ENCODE assay signal across 8 mouse cellular contexts in the genomic region with DNA sequence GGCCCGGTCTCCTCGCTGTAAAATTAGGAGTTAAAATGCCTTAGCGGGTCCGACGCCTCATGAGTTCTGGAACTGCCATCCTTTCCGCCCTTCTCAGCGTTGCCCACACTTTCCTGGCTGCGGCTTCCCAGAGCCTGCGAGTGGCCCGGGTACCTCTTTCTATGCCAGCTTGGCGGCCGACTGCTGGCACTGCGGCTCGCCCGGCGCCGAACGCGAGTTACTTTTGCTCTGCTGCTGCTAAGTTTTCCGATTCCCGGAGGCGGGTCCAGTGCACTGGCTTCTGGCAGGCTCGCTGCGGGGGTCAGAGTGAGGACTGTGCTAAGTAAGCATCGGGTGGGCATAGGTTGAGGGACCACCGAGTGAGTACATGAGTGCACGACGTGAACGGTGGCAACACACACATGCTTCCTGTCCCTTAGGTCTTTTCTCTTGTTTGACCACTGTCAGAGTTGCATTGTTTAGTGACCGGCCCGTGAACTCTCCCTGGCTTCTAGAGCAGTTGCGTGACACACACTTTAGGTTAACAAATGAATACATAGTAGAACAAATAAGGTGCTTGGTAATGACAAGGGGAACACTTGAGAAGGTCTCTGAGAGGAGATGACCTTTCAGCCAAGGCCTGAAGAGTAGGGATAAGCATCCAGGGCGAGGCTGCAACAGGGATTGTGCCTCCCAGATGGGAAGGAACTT. TPM values are rescaled to one million over a fixed set of nuclear protein-coding genes. Genes with fewer than 3 reads are reported as not detected.
DNase-seq lines count a peak whose midpoint lies in the region; ATAC-seq and TF ChIP-seq lines count a peak whose summit lies in the region.

No protein-coding gene starts in this region.

- intact Hi-C loops in heart, adult 2 months (cut with DNase I): loop anchor here (2.0 to 5.0 kb wide), 3 partner anchors 95 to 228 kb away; partner anchors contain the start of gene Ssbp3

- TF ChIP-seq POLR2A in heart, adult 2 months (IDR thresholded peaks at IDR 0.05; ENCODE audit: insufficient read depth, low read depth, low read length): no peak

- peak; percentile 25 for ATAC-seq in erythroblast, adult 5-6 weeks (replicated peaks; ENCODE audit: low FRiP score, poor library complexity, severe bottlenecking)
- peak; percentile 77 for ATAC-seq in hindbrain, embryonic 15.5 days (ENCODE audit: low FRiP score, low read depth)
- ATAC-seq in liver, embryonic 16.5 days (ENCODE audit: low read depth): peak; percentile 7
- peak; percentile 48 for ATAC-seq in neural tube, embryonic 13.5 days (ENCODE audit: low read depth)

- no peaks in the 10 kb centered on the region for H3K4me1 ChIP-seq in heart, adult 2 months (ENCODE audit: control insufficient read depth, insufficient read depth, low read length)
- H3K4me1 ChIP-seq in ES-E14 (ENCODE audit: control insufficient read depth in 2 of 2, insufficient read depth in 2 of 2, low read length in 2 of 2, poor library complexity in 1 of 2): peaks cover 2 to 4% of the 10 kb centered on the region in 2 experiments; a peak in 2 of 4 replicates
- H3K4me1 ChIP-seq in hindbrain, embryonic 15.5 days (replicated peaks): peaks cover 18% of the 10 kb centered on the region
- peaks cover 18% of the 10 kb centered on the region for H3K4me1 ChIP-seq in liver, embryonic 16.5 days (ENCODE audit: control insufficient read depth, low read depth, low read length)
- peaks cover 20% of the 10 kb centered on the region for H3K4me1 ChIP-seq in neural tube, embryonic 13.5 days (replicated peaks)

- H3K4me2 ChIP-seq in hindbrain, embryonic 15.5 days: peak overlapping the region; percentile 98
- H3K4me2 ChIP-seq in liver, embryonic 16.5 days (ENCODE audit: low read depth, low read length): peak overlapping the region; percentile 86
- H3K4me2 ChIP-seq in neural tube, embryonic 13.5 days: peak overlapping the region; percentile 98

- H3K9me3 ChIP-seq in ES-E14 (ENCODE audit: control insufficient read depth, insufficient read depth, low read depth, low read length): no peaks in the 10 kb centered on the region
- H3K9me3 ChIP-seq in hindbrain, embryonic 15.5 days: no peaks in the 10 kb centered on the region
- no peaks in the 10 kb centered on the region for H3K9me3 ChIP-seq in liver, embryonic 16.5 days (replicated peaks; ENCODE audit: control insufficient read depth, low read length)
- H3K9me3 ChIP-seq in neural tube, embryonic 13.5 days: no peaks in the 10 kb centered on the region

- H3K4me3 ChIP-seq in heart, adult 2 months: peak overlapping the region; percentile 61
- H3K4me3 ChIP-seq in ES-E14 (ENCODE audit: insufficient read depth in 1 of 2, low read depth in 1 of 2, low read length in 2 of 2, poor library complexity in 1 of 2, severe bottlenecking in 1 of 2): peak overlapping the region; percentile 80 to 99
- H3K4me3 ChIP-seq in hindbrain, embryonic 15.5 days: peak overlapping the region; percentile 79
- H3K4me3 ChIP-seq in liver, embryonic 16.5 days (ENCODE audit: low read depth, low read length): peak overlapping the region; percentile 88
- H3K4me3 ChIP-seq in neural tube, embryonic 13.5 days: peak overlapping the region; percentile 70

- no peaks in the 10 kb centered on the region for H3K79me2 ChIP-seq in heart, adult 2 months (replicated peaks; ENCODE audit: control insufficient read depth, insufficient read depth, low read length)

- TF ChIP-seq EP300 in heart, adult 2 months (IDR thresholded peaks at IDR 0.05; ENCODE audit: insufficient read depth, low read depth, low read length): no peak

- 4% methylated on average over 33 of the region's 33 CpGs for WGBS in heart, adult 2 months
- 2% methylated on average over 33 of the region's 33 CpGs for WGBS in hindbrain, embryonic 15.5 days
- 3% methylated on average over 33 of the region's 33 CpGs for WGBS in liver, embryonic 16.5 days (ENCODE audit: insufficient replicate concordance)
- 3% methylated on average over 33 of the region's 33 CpGs for WGBS in neural tube, embryonic 13.5 days

- peak overlapping the region; percentile 75 for H3K9ac ChIP-seq in heart, adult 2 months (ENCODE audit: low read depth, low read length)
- H3K9ac ChIP-seq in ES-E14 (ENCODE audit: insufficient read depth, low read depth, low read length, poor library complexity, severe bottlenecking): peak overlapping the region; percentile 85
- peak overlapping the region; percentile 53 for H3K9ac ChIP-seq in hindbrain, embryonic 15.5 days
- H3K9ac ChIP-seq in liver, embryonic 16.5 days (ENCODE audit: low read depth, low read length): peak overlapping the region; percentile 68
- peak overlapping the region; percentile 85 for H3K9ac ChIP-seq in neural tube, embryonic 13.5 days

- no peak for DNase-seq in heart, adult 2 months
- no peak for DNase-seq in heart, adult 18-20 months
- DNase-seq in ES-E14 (ENCODE audit: low read depth, low spot score): peak; percentile 19
- DNase-seq in B cell, adult 2 months: no peak

- H3K36me3 ChIP-seq in heart, adult 2 months (ENCODE audit: control insufficient read depth, insufficient read depth, low read length): no peaks in the 10 kb centered on the region
- peaks cover 15% of the 10 kb centered on the region for H3K36me3 ChIP-seq in ES-E14 (ENCODE audit: control insufficient read depth, insufficient read depth, low read length, poor library complexity, severe bottlenecking)
- H3K36me3 ChIP-seq in hindbrain, embryonic 15.5 days: peaks cover 17% of the 10 kb centered on the region; the same call in 1 of the 2 replicates
- H3K36me3 ChIP-seq in liver, embryonic 16.5 days (ENCODE audit: control insufficient read depth, insufficient read depth): peaks cover 4% of the 10 kb centered on the region; the same call in 1 of the 2 replicates
- peaks cover 24% of the 10 kb centered on the region for H3K36me3 ChIP-seq in neural tube, embryonic 13.5 days

- TF ChIP-seq CTCF in heart, adult 2 months (IDR thresholded peaks at IDR 0.05): 0 out of 2 replicates have a peak, but pooled peaks have one; percentile 6

- no peaks in the 10 kb centered on the region for H3K27me3 ChIP-seq in heart, adult 2 months (ENCODE audit: control insufficient read depth, insufficient read depth, low read length)
- H3K27me3 ChIP-seq in hindbrain, embryonic 15.5 days: no peaks in the 10 kb centered on the region
- no peaks in the 10 kb centered on the region for H3K27me3 ChIP-seq in liver, embryonic 16.5 days (ENCODE audit: control insufficient read depth, insufficient read depth, low read depth, low read length)
- H3K27me3 ChIP-seq in neural tube, embryonic 13.5 days: no peaks in the 10 kb centered on the region

- H3K27ac ChIP-seq in heart, adult 2 months: peak overlapping the region; percentile 62
- H3K27ac ChIP-seq in ES-E14 (ENCODE audit: insufficient read depth, low read depth, low read length, poor library complexity, severe bottlenecking): no peak overlapping the region
- H3K27ac ChIP-seq in hindbrain, embryonic 15.5 days (replicated peaks): peak overlapping the region; percentile 35
- H3K27ac ChIP-seq in liver, embryonic 16.5 days (ENCODE audit: low read length): no peak overlapping the region
- peak overlapping the region; percentile 42; the same call in 1 of the 2 replicates for H3K27ac ChIP-seq in neural tube, embryonic 13.5 days (replicated peaks)

- in situ Hi-C loops in ES-E14 (cut with MboI; ENCODE audit: low sequenced_read_pairs in 2 of 2, unreplicated experiment in 2 of 2): no loop called here

TF ChIP-seq in ES-E14, 5 proteins besides CTCF, POLR2A, EP300 and RAD21:
- TF ChIP-seq CHD2 (IDR thresholded peaks at IDR 0.05; ENCODE audit: low read depth, low read length) (no peak), ZC3H11A (IDR thresholded peaks at IDR 0.05; ENCODE audit: borderline replicate concordance, low read depth, low read length) (no peak), MAFK (IDR thresholded peaks at IDR 0.05; ENCODE audit: insufficient read depth, low read depth, low read length) (no peak), ZNF384 (IDR thresholded peaks at IDR 0.05; ENCODE audit: low read depth, low read length) (no peak), HCFC1 (IDR thresholded peaks at IDR 0.05; ENCODE audit: borderline replicate concordance, insufficient read depth, low read length) (no peak)

RNA-seq across cellular contexts. Expression of gene Cyb5rl, which starts 0.5 kb away (rescaled TPM):
- 10 to 100 TPM; 21.9 to 25.9 TPM for total RNA-seq in heart, adult 2 months (2021)
- polyA plus RNA-seq in heart, adult 2 months (2012; rRNA removed): 12.6 and 15.4 TPM in 2 replicates
- 10 to 100 TPM; 25.7 to 26.1 TPM for total RNA-seq in heart, adult 18-20 months (2021)
- total RNA-seq in ES-E14 (2012; rRNA removed): 8.8 and 9.3 TPM in 2 replicates
- total RNA-seq in erythroblast, adult 5-6 weeks (2015; ENCODE audit: low replicate concordance): 0.63 TPM in 1 of 2 replicates, not detected in the other
- total RNA-seq in erythroblast, adult 5-6 weeks (2017; ENCODE audit: low replicate concordance): 0.28 and 0.34 TPM in 2 replicates
- 3.6 and 4.6 TPM in 2 replicates for polyA plus RNA-seq in hindbrain, embryonic 15.5 days (2015; fragmentation: Nextera tagmentation; extraction: Ambion mirVana)
- 1.3 and 1.8 TPM in 2 replicates for polyA plus RNA-seq in liver, embryonic 16.5 days (2015; fragmentation: Nextera tagmentation; extraction: Ambion mirVana)
- polyA plus RNA-seq in neural tube, embryonic 13.5 days (2015; fragmentation: Nextera tagmentation; extraction: Ambion mirVana): 4.5 and 6.9 TPM in 2 replicates

RNA-seq across cellular contexts. Expression of gene Mrpl37, which starts 0.6 kb away (rescaled TPM):
- 100 to 1,000 TPM in 1 of 2 experiments, 10 to 100 TPM in 1; 96.3 to 103 TPM for total RNA-seq in heart, adult 2 months (2021)
- 113 and 180 TPM in 2 replicates for polyA plus RNA-seq in heart, adult 2 months (2012; rRNA removed)
- 100 to 1,000 TPM in 1 of 2 experiments, 10 to 100 TPM in 1; 96.0 to 102 TPM for total RNA-seq in heart, adult 18-20 months (2021)
- total RNA-seq in ES-E14 (2012; rRNA removed): 59.2 and 60.1 TPM in 2 replicates
- 20.9 and 25.0 TPM in 2 replicates for total RNA-seq in erythroblast, adult 5-6 weeks (2015; ENCODE audit: low replicate concordance)
- total RNA-seq in erythroblast, adult 5-6 weeks (2017; ENCODE audit: low replicate concordance): 5.4 and 17.2 TPM in 2 replicates
- 83.6 and 85.2 TPM in 2 replicates for polyA plus RNA-seq in hindbrain, embryonic 15.5 days (2015; fragmentation: Nextera tagmentation; extraction: Ambion mirVana)
- 45.5 and 47.7 TPM in 2 replicates for polyA plus RNA-seq in liver, embryonic 16.5 days (2015; fragmentation: Nextera tagmentation; extraction: Ambion mirVana)
- 76.9 and 80.9 TPM in 2 replicates for polyA plus RNA-seq in neural tube, embryonic 13.5 days (2015; fragmentation: Nextera tagmentation; extraction: Ambion mirVana)

RNA-seq across cellular contexts. Expression of gene Cdcp2, which starts 29.4 kb away (rescaled TPM):
- total RNA-seq in heart, adult 2 months (2021): not detected
- not detected in 2 replicates for polyA plus RNA-seq in heart, adult 2 months (2012; rRNA removed)
- total RNA-seq in heart, adult 18-20 months (2021): not detected
- 0.09 and 0.32 TPM in 2 replicates for total RNA-seq in ES-E14 (2012; rRNA removed)
- total RNA-seq in erythroblast, adult 5-6 weeks (2015; ENCODE audit: low replicate concordance): 0.42 TPM in 1 of 2 replicates, not detected in the other
- not detected in 2 replicates for total RNA-seq in erythroblast, adult 5-6 weeks (2017; ENCODE audit: low replicate concordance)
- polyA plus RNA-seq in hindbrain, embryonic 15.5 days (2015; fragmentation: Nextera tagmentation; extraction: Ambion mirVana): 0.16 TPM in 1 of 2 replicates, not detected in the other
- polyA plus RNA-seq in liver, embryonic 16.5 days (2015; fragmentation: Nextera tagmentation; extraction: Ambion mirVana): not detected in 2 replicates
- polyA plus RNA-seq in neural tube, embryonic 13.5 days (2015; fragmentation: Nextera tagmentation; extraction: Ambion mirVana): not detected in 2 replicates

Comparison
In these comparisons a context has a peak if more than half of its experiments do, and no peak if none do; other contexts are left out.
1. H3K27ac ChIP-seq: peak in heart, adult 2 months (single experiment), hindbrain, embryonic 15.5 days (single experiment) and neural tube, embryonic 13.5 days (single experiment); none in ES-E14 (single experiment) and liver, embryonic 16.5 days (single experiment).
2. ATAC-seq: peak in every context shown above with its lines; median percentile 77 in hindbrain, embryonic 15.5 days; 48 in neural tube, embryonic 13.5 days; 25 in erythroblast, adult 5-6 weeks; 7 in liver, embryonic 16.5 days.
3. Peak in every context shown above with its lines, with median percentiles within 50 percentile points of each other: H3K4me3 ChIP-seq, H3K9ac ChIP-seq and H3K4me2 ChIP-seq.